Mouse (Mus musculus) kidney, postnatal 4 days (tissue): ENCODE measurements at regions not wholly inside any gene's neighbourhood (a gene's known extent, or its start where the extent isn't known, plus 50 kb on each side); places are given as distances from the start of the nearest gene placed in this dataset.
A peak's percentile ranks its signal among the peaks of the same experiment; 100 is the strongest.

Source experiments
- DNase-seq, 2 experiments: peaks; one replicate each; pipeline ENCODE4 v3.0.0; 2021; ENCODE audit warnings: mixed read lengths in 2 of 2

- no peak for DNase-seq
Measured at GRCm38 (mm10) chrX:108608446-108608845, 56.2 kb downstream of the Gm379 start.

- DNase-seq: no peak
Measured at GRCm38 (mm10) chrX:108599906-108600468, 64.7 kb downstream of the Gm379 start.

- no peak for DNase-seq
Measured at GRCm38 (mm10) chrX:108561977-108562376, 102.7 kb downstream of the Gm379 start.

GRCm38 (mm10) chrX:108543149-108543548, 121.5 kb downstream of the Gm379 start:
- no peak for DNase-seq

GRCm38 (mm10) chrX:108541410-108541809, 123.3 kb downstream of the Gm379 start:
- DNase-seq: no peak

GRCm38 (mm10) chrX:108536995-108537394, 127.7 kb downstream of the Gm379 start:
- peak; percentile 10 to 53 for DNase-seq
